Mouse (Mus musculus) ES-CJ7 (cell line): ENCODE data around the gene Krtap13.
A peak's percentile ranks its signal among the peaks of the same experiment; 100 is the strongest.
"Not testable (repeated sequence)": the region's sequence is repeated elsewhere in the genome, so short reads cannot be mapped to it uniquely, and the experiment has no call there.

Source experiments
- DNase-seq: peaks from one replicate; pipeline ENCODE4 v3.0.0; 2011; ENCODE audit warnings: low read depth, low spot score

Gene Krtap13

GRCm38 (mm10) chr16:88751535-88751934 is at the start of gene Krtap13:
TSS of gene Krtap13 (minus strand) at chr16:88751635.
- DNase-seq: not testable (repeated sequence)

DNA sequence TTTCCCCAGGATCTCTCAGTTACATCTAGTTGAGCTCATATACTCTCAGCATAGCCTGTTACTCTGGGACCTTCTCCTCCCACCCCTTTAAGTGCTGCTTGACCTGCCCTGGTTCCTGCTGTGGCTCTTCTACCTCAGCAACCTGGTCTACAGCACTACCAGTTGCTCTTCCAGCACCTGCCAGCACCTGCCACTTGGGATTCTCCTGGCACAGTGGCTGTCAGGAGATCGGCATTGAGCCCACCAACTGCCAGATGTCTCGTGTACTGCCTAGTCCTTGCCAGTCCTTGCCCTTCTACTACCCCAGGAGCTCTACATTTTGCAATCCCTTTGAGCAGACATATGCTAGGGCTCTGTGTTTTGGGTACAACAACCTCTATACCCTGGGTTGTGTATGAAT is 35.4 kb upstream of the Krtap13 start:
- DNase-seq: no peak

DNA sequence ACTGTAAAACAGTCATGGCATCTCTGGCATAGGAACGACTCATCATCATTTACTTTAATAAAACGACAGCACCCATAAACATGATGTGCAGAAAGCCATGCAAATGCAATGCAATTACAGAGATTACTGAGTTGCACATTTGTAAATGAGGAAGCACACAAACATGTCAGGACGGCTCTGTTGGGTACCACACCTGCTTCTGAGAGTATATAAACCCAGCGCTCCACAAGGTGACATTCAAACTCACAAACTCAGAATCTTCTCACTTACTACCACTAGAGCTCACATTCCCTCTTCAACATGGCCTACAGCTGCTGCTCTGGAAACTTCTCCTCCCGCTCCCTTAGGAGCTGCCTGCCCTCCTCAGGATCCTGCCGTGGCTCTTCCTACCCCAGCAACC is 26.2 kb upstream of the Krtap13 start, which contains the start of gene Gm5965:
Gene Gm5965, plus strand, starts transcription at position 301 of the 400 bp plus-strand sequence.
- DNase-seq: no peak

DNA sequence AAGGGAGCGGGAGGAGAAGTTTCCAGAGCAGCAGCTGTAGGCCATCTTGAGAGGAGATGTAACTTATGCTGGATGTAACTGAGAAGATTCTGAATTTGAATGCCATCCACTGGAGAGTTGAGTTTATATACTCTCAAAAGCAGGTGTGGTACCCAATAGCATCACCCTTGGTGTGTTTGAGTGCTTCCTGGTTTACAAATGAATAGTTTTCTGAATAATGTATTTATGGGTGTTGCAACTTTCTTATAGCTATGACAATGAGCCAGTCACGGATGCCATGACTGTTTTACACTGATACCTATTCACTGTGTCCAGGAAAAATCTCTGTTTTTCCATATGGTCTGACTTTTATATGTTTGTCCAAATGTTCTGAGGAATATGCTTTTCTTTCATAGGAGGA is 22.7 kb upstream of the Krtap13 start, which contains the start of gene 2310057N15Rik:
Gene 2310057N15Rik, minus strand, starts transcription at position 101 of the 400 bp plus-strand sequence.
- DNase-seq: no peak

- not testable (repeated sequence) for DNase-seq
Measured at GRCm38 (mm10) chr16:88758547-88758946, 7.1 kb upstream of the Krtap13 start, which contains the start of gene 2310034C09Rik. TSS of gene 2310034C09Rik (plus strand) at chr16:88758847.

DNA sequence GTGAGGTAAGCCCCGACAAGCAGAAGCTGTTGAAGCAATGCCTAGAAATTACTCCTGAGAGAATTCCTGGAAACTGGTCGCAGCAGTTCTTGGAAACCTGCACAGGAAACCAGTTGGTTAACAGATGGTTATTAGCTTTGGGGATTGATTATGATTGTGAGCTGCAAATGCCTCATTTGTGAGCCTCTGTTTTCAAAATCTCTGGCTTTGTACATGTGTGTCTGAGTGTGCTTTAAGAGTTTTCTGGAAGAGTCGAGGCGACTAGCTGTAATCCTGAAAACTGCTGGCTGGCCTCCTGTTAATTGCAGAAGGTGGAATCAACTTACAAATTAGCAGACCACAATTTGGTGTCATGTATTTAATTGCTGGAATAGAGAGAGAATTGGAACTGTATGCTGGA is 3.5 kb downstream of the Krtap13 start:
- DNase-seq: no peak

- no peak for DNase-seq
Measured at GRCm38 (mm10) chr16:88744750-88745340, 6.6 kb downstream of the Krtap13 start.

GRCm38 (mm10) chr16:88735391-88735790 is 16.0 kb downstream of the Krtap13 start:
- no peak for DNase-seq

DNA sequence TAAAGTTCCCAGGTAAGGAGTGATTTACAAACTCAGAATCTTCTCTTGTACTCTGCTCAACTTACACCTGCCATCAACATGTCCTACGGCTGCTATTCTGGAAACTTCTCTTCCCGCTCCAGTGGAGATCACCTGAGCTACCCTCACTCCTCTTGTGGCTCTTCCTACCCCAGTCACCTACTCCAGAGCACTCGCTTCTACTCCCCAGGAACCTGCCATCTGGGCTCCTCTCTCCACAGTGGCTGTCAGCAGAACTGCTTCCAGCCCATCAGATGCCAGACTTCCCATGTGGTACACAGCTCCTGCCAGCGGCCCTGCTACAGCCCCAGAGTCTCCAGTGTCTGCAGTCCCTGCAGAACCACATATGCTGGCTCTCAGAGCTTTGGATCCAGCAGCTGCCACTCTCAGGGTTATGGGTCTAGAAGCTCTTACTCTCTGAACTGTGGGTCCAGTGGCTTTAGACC is 22.6 kb downstream of the Krtap13 start, which contains the start of gene Krtap13-1:
Gene Krtap13-1, plus strand, starts transcription at position 51 of the 464 bp plus-strand sequence.
- DNase-seq: no peak

- peak; percentile 81 for DNase-seq
Measured at GRCm38 (mm10) chr16:88720031-88720430, 31.4 kb downstream of the Krtap13 start.

DNA sequence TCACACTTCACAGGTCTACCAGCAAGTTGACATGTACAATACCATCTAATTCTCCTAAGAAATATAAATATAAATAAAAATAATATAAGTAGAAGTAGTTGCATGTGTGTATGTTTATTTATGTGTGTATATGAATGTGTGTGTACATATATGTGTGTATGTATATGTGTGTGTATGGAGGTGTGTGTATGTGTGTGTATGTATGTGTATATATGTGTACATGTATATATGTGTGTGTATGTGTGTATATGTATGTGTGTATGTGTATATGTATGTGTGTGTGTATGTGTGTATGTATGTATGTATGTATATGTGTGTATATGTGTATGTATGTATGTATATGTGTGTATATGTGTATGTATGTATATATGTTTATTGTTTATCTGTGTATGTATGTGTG is 34.9 kb downstream of the Krtap13 start:
- DNase-seq: no peak

DNA sequence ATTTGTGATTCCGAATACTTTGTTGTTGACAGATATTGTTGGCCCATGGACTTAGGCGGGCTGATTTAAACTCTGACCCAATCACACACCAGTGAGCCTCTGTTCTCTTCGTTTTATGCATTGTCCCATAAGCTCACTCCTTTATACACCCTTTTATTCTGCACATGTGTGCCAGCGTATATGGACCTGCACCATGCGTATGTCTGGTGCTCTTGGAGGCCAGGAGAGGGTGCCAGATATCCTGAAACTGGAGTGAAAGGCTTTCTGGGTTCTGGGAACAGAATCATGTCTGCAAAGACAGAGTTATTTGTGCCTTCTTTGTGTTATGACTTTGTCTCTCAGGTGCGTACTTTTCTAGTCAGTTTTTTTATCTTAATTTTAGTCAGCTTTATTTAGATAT is 40.2 kb downstream of the Krtap13 start:
- peak; percentile 19 for DNase-seq

DNA sequence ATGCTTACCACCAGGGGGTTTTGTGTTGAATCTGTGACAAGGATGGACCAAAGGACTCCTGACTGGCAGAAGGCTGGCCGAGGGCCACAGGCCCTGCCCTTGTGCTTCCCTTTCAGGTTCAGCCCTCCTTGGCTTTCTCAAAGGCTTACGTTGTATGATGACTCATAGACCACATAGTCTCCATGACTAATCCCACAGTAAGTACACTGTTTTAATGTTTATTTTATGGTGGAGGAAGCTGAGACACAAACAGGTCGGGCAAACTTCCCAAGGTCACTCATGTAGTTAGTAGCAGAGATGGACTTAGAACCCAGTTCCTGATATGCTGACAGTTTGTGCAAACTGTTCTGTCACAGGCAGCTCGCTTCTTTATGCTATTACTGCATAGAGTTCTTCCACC is 40.7 kb downstream of the Krtap13 start:
- DNase-seq: no peak

GRCm38 (mm10) chr16:88707496-88708012 is 43.9 kb downstream of the Krtap13 start, which contains the start of gene 2310061N02Rik:
TSS of gene 2310061N02Rik (minus strand) at chr16:88707962.
- DNase-seq: no peak

DNA sequence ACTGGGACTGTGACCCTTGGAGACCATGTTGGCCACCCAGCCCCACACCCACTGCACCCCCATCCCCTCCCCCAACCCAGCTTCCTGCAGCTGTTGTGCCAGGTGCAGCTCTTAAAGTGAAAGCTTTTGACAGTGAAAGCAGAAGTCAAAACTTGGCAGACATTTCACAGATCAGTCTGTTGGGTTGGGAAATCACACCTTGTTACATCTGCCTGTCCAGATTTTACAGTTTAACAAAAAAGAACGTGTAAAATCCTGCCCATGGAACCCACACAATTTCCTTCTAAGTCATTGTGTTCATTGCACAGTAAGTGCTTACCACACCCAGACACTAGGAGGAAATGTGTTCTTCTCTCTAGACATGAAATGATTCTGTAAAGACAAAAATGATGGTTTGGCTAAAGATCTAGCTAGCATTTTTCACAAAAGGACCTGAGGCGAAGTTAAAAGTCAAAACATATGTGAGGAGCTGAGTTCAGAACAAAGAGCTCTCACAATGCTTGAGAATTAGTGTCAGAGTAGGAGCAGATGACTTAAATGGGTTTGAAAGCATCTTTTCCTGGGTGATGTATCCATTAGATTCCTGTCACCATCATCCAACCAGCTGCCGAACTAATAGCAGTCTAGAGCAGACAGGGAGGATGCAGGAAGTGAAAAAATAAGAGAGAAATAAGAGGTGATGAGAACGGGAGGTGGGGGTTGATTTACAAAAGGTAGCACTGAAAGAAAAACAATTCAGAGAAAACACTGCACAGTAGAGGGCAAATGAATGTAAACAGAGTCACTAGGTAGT is 50.2 kb downstream of the Krtap13 start:
- no peak for DNase-seq
